Mouse (Mus musculus) lung, embryonic 14.5 days (tissue): Measurements from ENCODE around the gene Gtf2h3. TPM values are rescaled to one million over a fixed set of nuclear protein-coding genes. Genes with fewer than 3 reads are reported as not detected.
A peak's percentile ranks its signal among the peaks of the same experiment; 100 is the strongest.
"Not testable (repeated sequence)": the region's sequence is repeated elsewhere in the genome, so short reads cannot be mapped to it uniquely, and the experiment has no call there.

Experiments used
- ATAC-seq: fragments of 200-750 bp; cut with Nextera tagmentation; 2 replicates; pipeline ENCODE4 v1.8.0; 2017; ENCODE audit warnings: mild to moderate bottlenecking, moderate TSS enrichment, moderate library complexity; ENCODE audit not compliant: insufficient read depth
- DNase-seq: peaks from one replicate; pipeline ENCODE4 v3.0.0-alpha.2; 2015
- H3K27ac ChIP-seq: fragments of 300-500 bp; sonication (generic); 2 replicates; pipeline ENCODE4 v1.5.1; 2014; ENCODE audit warnings: low read depth, mild to moderate bottlenecking, moderate library complexity
- H3K27me3 ChIP-seq: fragments of 300-500 bp; sonication (generic); 2 replicates; pipeline ENCODE4 v1.6.1; 2014; ENCODE audit warnings: low read length, control low read depth; ENCODE audit not compliant: insufficient read depth
- H3K36me3 ChIP-seq: fragments of 300-500 bp; sonication (generic); 2 replicates; pipeline ENCODE4 v1.6.1; 2014; ENCODE audit warnings: control low read depth; ENCODE audit not compliant: insufficient read depth
- H3K4me1 ChIP-seq: fragments of 300-500 bp; sonication (generic); 2 replicates; pipeline ENCODE4 v1.6.1; 2014; ENCODE audit warnings: antibody characterized with exemption, control low read depth; ENCODE audit not compliant: insufficient read depth
- H3K4me2 ChIP-seq: fragments of 300-500 bp; sonication (generic); 2 replicates; pipeline ENCODE4 v1.6.1; 2014; ENCODE audit warnings: mild to moderate bottlenecking
- H3K4me3 ChIP-seq: fragments of 300-500 bp; sonication (generic); 2 replicates; pipeline ENCODE4 v1.5.1; 2014; ENCODE audit warnings: low read depth, low read length
- H3K9ac ChIP-seq: fragments of 300-500 bp; sonication (generic); 2 replicates; pipeline ENCODE4 v1.6.1; 2014
- H3K9me3 ChIP-seq: fragments of 300-500 bp; sonication (generic); 2 replicates; pipeline ENCODE4 v1.6.1; 2016; ENCODE audit warnings: low read depth, low read length, control low read depth
- CTCF ChIP-seq: IDR thresholded peaks from 2 replicates; pipeline ENCODE4 v1.5.1; 2016; ENCODE audit warnings: antibody characterized with exemption, low read depth
- WGBS: fragments of 180-500 bp; shearing (Covaris S2); extraction: QIAGEN DNeasy Blood & Tissue Kit; methylation state at CpG from one replicate; pipeline ENCODE4 v1.1.7; 2014; 5-methylcytosine and 5-hydroxymethylcytosine counted together
- polyA plus RNA-seq: library from polyadenylated mRNA; unstranded; fragments of >200 nt; fragmentation: Nextera tagmentation; extraction: Ambion mirVana; gene quantifications from 2 replicates; pipeline ENCODE4 v1.2.1, GENCODE M21; 2014

Gene Gtf2h3
- polyA plus RNA-seq, 1 experiment from 2014 or later, result 71.0 TPM

DNA sequence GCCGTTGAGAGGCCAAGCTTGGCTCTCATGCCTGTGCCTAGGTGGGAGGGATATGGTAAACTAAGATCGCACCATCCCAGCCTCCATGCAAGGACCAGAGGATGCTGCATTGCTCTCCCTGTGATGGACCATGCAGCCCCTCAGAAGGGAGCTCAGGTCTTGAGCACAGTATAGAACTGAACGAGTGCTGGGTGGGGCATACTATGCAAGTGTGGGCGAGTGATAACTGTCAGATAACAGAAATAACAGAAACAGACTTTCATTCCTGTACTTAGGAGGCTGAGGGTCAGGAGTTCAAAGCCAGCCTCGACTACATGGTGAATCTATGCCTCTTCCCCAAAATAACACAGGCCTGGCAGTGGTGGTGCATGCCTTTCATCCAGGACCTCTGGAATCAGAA is 43.9 kb upstream of the Gtf2h3 start:
- no peak for ATAC-seq
- Histone ChIP-seq H3K9ac (no peak overlapping the region), H3K27ac (no peak overlapping the region), H3K4me2 (no peak overlapping the region), H3K36me3 (no peaks in the 10 kb centered on the region), H3K9me3 (no peaks in the 10 kb centered on the region), H3K27me3 (no peaks in the 10 kb centered on the region), H3K4me1 (peaks cover 5% of the 10 kb centered on the region; the same call in 1 of the 2 replicates), H3K4me3 (no peak overlapping the region)
- no peak for DNase-seq
- WGBS, result 54% methylated on average over 5 of the region's 5 CpGs
- no peak for TF ChIP-seq CTCF

DNA sequence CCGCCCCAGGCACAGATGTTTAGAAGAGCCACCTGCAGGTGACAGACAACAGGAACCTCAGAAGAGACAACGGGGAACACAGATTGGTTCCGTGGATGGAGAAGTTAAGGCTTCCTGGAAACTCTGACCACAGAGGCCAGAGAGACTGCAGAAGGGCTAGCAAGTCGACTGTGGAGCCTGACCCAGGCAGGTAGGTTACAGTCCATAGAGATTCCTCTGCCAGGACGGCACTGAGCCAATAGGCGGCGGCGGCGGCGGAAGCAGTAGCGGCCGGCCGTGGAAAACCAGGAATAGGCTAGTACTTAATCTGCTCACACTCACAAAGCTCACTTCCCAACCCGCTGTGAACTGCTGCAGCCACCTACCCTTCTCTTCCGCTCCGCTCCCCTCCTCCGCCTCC is 42.2 kb upstream of the Gtf2h3 start:
- no peak for ATAC-seq
- WGBS, result 1% methylated on average over 17 of the region's 17 CpGs
- no peaks in the 10 kb centered on the region for H3K27me3 ChIP-seq

DNA sequence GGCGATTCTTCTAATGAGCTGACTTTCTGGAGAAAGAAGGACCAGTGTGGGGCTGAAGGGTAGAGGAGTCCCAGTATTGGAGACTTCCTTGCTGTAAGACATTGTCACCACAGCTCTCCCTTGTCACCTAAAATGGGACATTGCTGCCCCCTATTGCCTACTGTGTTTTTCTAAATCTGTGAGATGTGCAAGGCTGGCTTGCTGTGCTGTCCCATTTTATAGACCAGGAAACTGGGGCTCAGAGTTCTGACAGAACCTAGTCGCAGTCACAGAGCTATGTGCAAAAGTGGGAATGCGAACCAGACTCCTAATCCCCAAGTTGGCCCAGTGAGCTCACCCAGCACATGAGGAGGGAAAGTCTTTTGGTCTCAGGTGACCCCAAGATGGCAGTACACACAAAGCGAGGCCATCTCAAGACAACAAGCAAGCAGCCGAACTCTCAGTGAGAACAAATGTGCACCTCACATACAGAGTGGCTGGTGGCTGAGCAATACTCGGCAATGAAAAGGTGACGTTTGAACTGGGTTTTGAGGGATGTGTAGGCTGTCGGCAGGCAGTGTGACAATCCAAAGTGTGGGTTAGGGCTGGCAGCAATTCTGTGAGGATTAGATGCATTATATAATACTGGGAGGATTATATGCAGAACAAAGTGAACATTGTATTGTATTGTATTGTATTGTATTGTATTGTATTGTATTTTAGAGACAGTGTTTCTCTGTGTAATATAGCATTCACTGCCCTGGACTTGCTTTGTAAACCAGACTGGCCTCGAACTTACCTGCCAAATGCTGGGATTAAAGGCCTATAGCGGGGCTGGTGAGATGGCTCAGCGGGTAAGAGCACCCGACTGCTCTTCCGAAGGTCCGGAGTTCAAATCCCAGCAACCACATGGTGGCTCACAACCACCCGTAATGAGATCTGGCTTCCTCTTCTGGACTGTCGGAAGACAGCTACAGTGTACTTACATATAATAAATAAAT is 39.8 kb upstream of the Gtf2h3 start:
- TF ChIP-seq CTCF, result peak; percentile 63
- Histone ChIP-seq H3K4me3 (no peak overlapping the region), H3K9ac (no peak overlapping the region), H3K9me3 (no peaks in the 10 kb centered on the region), H3K27me3 (no peaks in the 10 kb centered on the region), H3K27ac (no peak overlapping the region), H3K4me2 (no peak overlapping the region), H3K4me1 (peaks cover 3% of the 10 kb centered on the region), H3K36me3 (peaks cover 19% of the 10 kb centered on the region)
- 72% methylated on average over 14 of the region's 16 CpGs for WGBS
- DNase-seq (peak; percentile 82), ATAC-seq (no peak)

More for the DNA sequence above, 42.2 kb upstream of the Gtf2h3 start:
- Histone ChIP-seq H3K36me3 (no peaks in the 10 kb centered on the region), H3K9me3 (no peaks in the 10 kb centered on the region), H3K9ac (peak overlapping the region; percentile 29), H3K4me1 (no peaks in the 10 kb centered on the region), H3K27ac (no peak overlapping the region), H3K4me2 (peak overlapping the region; percentile 53), H3K4me3 (peak overlapping the region; percentile 8; the same call in 1 of the 2 replicates)
- peak; percentile 75 for DNase-seq
- TF ChIP-seq CTCF, result no peak

DNA sequence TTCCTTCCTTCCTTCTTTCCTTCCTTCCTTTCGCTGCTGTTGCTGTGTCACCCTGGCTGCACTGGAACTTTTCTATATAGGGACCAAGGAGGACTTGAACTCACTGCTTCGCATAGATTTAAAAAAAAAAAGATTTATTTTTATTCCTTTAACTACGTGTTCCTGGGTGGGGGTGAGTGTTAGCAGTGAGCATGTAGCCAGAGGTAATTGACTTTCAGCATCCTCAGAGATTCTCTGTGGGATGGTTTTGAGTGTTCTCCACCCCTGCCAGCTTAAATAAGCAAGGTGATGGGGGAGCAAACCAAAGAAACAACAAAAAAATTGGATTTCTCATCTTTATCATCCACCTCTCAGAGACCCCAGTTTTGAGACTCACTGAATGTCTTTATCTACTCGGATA is 39.0 kb upstream of the Gtf2h3 start:
- TF ChIP-seq CTCF, result no peak
- WGBS, result 75% methylated on average over 4 of the region's 4 CpGs
- H3K27ac ChIP-seq, result peak overlapping the region; percentile 58; the same call in 1 of the 2 replicates

DNA sequence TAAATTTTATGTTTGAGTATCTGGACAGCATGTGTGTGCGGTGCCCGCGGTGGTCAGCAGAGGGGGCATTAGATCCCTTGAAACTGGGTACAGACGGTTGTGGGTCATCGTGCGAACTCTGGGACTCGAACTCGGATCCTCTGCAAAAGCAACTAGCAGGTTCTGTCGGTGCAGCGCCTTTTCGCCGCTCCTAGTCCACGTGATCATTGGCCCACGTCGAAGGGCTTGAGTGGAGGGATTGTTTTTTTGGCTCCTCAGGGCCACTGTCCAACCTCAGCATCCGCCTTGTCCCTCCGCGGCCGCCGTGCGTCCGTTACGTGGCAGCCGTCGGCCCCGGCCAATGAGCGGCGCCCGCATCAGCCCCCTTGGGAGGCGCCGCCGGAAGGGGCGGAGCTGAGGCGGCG is 38.6 kb upstream of the Gtf2h3 start, which contains the start of gene Tmed2:
Tmed2 (plus strand) TSS at position 313 of the 404 bp plus-strand sequence.
- ATAC-seq, result peak; percentile 96

More for the DNA sequence above, 39.0 kb upstream of the Gtf2h3 start:
- Histone ChIP-seq H3K9ac (0 out of 2 replicates have a peak overlapping the region, but pooled peaks have one; percentile 36), H3K9me3 (no peaks in the 10 kb centered on the region), H3K4me3 (peak overlapping the region; percentile 90), H3K36me3 (peaks cover 27% of the 10 kb centered on the region), H3K27me3 (no peaks in the 10 kb centered on the region), H3K4me1 (peaks cover 3% of the 10 kb centered on the region), H3K4me2 (peak overlapping the region; percentile 56)
- ATAC-seq, result no peak
- DNase-seq, result no peak

DNA sequence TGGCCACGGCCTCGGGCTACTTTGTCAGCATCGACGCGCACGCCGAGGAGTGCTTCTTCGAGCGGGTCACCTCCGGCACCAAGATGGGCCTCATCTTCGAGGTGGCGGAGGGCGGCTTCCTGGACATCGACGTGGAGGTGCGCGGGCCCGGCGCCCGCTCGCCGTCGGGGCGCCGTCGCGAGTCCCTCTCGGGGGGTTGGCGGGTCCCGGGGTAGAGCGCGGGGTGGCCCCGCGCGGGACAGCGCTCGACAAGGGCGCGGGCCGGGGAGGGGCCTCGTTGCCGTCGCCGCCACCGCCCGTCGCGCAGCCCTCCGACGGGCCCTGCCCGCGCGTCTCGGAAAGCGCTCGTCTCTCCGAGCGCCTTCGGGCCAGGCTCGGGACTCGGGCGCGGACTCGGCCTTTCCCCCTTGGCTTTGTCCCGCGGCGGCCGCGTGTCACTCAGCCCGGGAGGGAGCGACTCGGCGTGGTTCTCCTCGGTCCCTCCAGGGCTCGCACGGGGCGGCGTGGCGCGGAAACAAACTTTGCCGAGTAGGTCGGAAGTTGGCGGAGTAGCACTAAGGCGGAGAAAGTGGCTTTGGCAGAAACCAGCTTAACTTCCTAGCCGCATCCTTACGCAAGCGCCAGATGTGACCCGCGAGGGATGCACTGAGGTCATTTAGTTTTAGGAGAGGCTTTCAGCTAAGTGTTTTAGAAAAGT is 37.9 kb upstream of the Gtf2h3 start:
- no peak for TF ChIP-seq CTCF
- Histone ChIP-seq H3K9me3 (no peaks in the 10 kb centered on the region), H3K9ac (peak overlapping the region; percentile 93), H3K4me3 (peak overlapping the region; percentile 90), H3K27me3 (no peaks in the 10 kb centered on the region), H3K36me3 (peaks cover 39% of the 10 kb centered on the region), H3K27ac (peak overlapping the region; percentile 86), H3K4me2 (peak overlapping the region; percentile 69), H3K4me1 (peaks cover 3% of the 10 kb centered on the region)
- ATAC-seq (peak; percentile 70), DNase-seq (peak; percentile 67)
- WGBS, result under 1% methylated on average over 69 of the region's 89 CpGs

More for the DNA sequence above, 38.6 kb upstream of the Gtf2h3 start, which contains the start of gene Tmed2:
- H3K36me3 ChIP-seq, result peaks cover 32% of the 10 kb centered on the region
- peak; percentile 98 for DNase-seq
- H3K4me3 ChIP-seq, result peak within 1 kb of the TSS; percentile 90
- peak within 1 kb of the TSS; percentile 69 for H3K4me2 ChIP-seq
- WGBS, result under 1% methylated on average over 35 of the region's 35 CpGs
- H3K9ac ChIP-seq, result peak within 1 kb of the TSS; percentile 93
- no peaks in the 10 kb centered on the region for H3K27me3 ChIP-seq
- H3K9me3 ChIP-seq, result no peaks in the 10 kb centered on the region
- peak within 1 kb of the TSS; percentile 86 for H3K27ac ChIP-seq
- peak; percentile 57 for TF ChIP-seq CTCF
- H3K4me1 ChIP-seq, result peaks cover 3% of the 10 kb centered on the region

DNA sequence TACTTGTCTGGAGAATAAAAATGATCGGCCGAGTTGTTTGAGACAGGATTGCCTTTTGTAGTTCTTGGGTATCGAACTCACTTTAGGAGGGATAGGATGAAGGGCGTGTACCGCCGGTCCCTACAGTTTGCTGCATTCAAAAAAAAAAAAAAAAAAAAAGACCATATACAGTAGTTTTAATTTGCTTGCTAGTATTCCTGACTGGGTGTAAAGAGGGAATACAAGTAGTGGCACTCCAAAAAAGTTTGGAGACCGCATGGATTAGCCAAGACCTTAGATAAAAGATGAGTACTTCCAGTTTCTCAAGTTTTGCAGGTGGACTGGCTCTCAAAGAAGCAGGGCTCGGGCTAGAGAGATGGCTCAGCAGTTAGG is 37.4 kb upstream of the Gtf2h3 start:
- peaks cover 3% of the 10 kb centered on the region for H3K4me1 ChIP-seq
- peak overlapping the region; percentile 90 for H3K4me3 ChIP-seq
- H3K27ac ChIP-seq, result peak overlapping the region; percentile 86; the same call in 1 of the 2 replicates
- peaks cover 44% of the 10 kb centered on the region for H3K36me3 ChIP-seq
- WGBS, result 6% methylated on average over 8 of the region's 8 CpGs
- no peaks in the 10 kb centered on the region for H3K9me3 ChIP-seq
- no peak for ATAC-seq
- TF ChIP-seq CTCF, result no peak
- no peaks in the 10 kb centered on the region for H3K27me3 ChIP-seq
- no peak for DNase-seq
- peak overlapping the region; percentile 93 for H3K9ac ChIP-seq
- H3K4me2 ChIP-seq, result peak overlapping the region; percentile 69

DNA sequence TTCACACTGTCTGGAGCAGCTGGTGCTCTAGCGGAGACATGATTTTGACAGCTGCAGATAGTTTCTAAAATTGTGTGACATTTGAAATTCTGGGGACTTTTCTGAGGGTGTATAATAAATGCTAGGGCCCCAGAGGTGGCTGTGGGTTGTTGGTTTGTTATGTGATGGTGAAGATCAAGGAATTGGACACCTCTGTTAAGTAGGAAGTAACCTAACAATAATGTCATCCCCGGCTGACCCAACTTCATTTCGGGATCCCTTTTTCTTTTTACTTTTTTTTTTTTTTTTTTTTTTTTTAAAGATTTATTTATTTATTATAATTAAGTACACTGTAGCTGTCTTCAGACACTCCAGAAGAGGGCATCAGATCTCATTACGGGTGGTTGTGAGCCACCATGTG is 28.2 kb upstream of the Gtf2h3 start:
- not testable (repeated sequence) for H3K9me3 ChIP-seq, ATAC-seq, H3K27me3 ChIP-seq, H3K9ac ChIP-seq, DNase-seq, H3K27ac ChIP-seq, H3K4me3 ChIP-seq, H3K4me2 ChIP-seq, H3K4me1 ChIP-seq
- WGBS, result 85% methylated on average over 4 of the region's 4 CpGs
- peaks cover 51% of the 10 kb centered on the region for H3K36me3 ChIP-seq
